Mouse (Mus musculus): ENCODE measurements around the gene Ppard. TPM values are rescaled to one million over a fixed set of nuclear protein-coding genes. Genes with fewer than 3 reads are reported as not detected.

Gene Ppard
- total and polyA plus RNA-seq, 2 experiments from 2014 or later, result 1.5 to 7.7 TPM

- H3K27me3 ChIP-seq (ENCODE audit: insufficient read depth, low read length), result no peaks in the 10 kb centered on the region
Measured at GRCm38 (mm10) chr17:28260543-28260909, 28.0 kb downstream of the Ppard start.

GRCm38 (mm10) chr17:28261795-28262194 is 29.3 kb downstream of the Ppard start:
- Histone ChIP-seq H3K27me3 (ENCODE audit: insufficient read depth, low read length) (no peaks in the 10 kb centered on the region), H3K36me3 (ENCODE audit: insufficient read depth, low read length) (no peaks in the 10 kb centered on the region), H3K27ac (ENCODE audit: low read depth, low read length) (no peak overlapping the region), H3K4me3 (ENCODE audit: low read depth, low read length) (no peak overlapping the region), H3K4me2 (ENCODE audit: low read depth, low read length, poor library complexity, severe bottlenecking) (no peak overlapping the region), H3K4me1 (ENCODE audit: insufficient read depth, low read length) (no peaks in the 10 kb centered on the region), H3K9me3 (ENCODE audit: low read length) (no peaks in the 10 kb centered on the region), H3K9ac (replicated peaks; ENCODE audit: low read length, poor library complexity, severe bottlenecking) (no peak overlapping the region)
- WGBS, result 77% methylated on average over 11 of the region's 11 CpGs
- no peak for TF ChIP-seq CTCF (IDR thresholded peaks at IDR 0.05)
- no peak for DNase-seq (ENCODE audit: low spot score)
- ATAC-seq (ENCODE audit: low FRiP score), result no peak

More at GRCm38 (mm10) chr17:28260543-28260909, 28.0 kb downstream of the Ppard start:
- no peak overlapping the region for H3K4me3 ChIP-seq (ENCODE audit: low read depth, low read length)
- no peaks in the 10 kb centered on the region for H3K9me3 ChIP-seq (ENCODE audit: low read length)
- H3K36me3 ChIP-seq (ENCODE audit: insufficient read depth, low read length), result no peaks in the 10 kb centered on the region
- DNase-seq (ENCODE audit: low spot score), result no peak
- H3K27ac ChIP-seq (ENCODE audit: low read depth, low read length), result no peak overlapping the region
- no peak for TF ChIP-seq CTCF (IDR thresholded peaks at IDR 0.05)
- whole genome bisulfite sequencing, result 90% methylated on average over 9 of the region's 9 CpGs
- no peak overlapping the region for H3K4me2 ChIP-seq (ENCODE audit: low read depth, low read length, poor library complexity, severe bottlenecking)
- ATAC-seq (ENCODE audit: low FRiP score), result no peak
- H3K9ac ChIP-seq (replicated peaks; ENCODE audit: low read length, poor library complexity, severe bottlenecking), result no peak overlapping the region
- no peaks in the 10 kb centered on the region for H3K4me1 ChIP-seq (ENCODE audit: insufficient read depth, low read length)

GRCm38 (mm10) chr17:28263181-28263894 is 30.8 kb downstream of the Ppard start:
- WGBS, result 67% methylated on average over 13 of the region's 13 CpGs
- no peak for DNase-seq (ENCODE audit: low spot score)

GRCm38 (mm10) chr17:28267251-28267650 is 34.8 kb downstream of the Ppard start:
- Histone ChIP-seq H3K36me3 (ENCODE audit: insufficient read depth, low read length) (no peaks in the 10 kb centered on the region), H3K9me3 (ENCODE audit: low read length) (no peaks in the 10 kb centered on the region), H3K27ac (ENCODE audit: low read depth, low read length) (no peak overlapping the region), H3K9ac (replicated peaks; ENCODE audit: low read length, poor library complexity, severe bottlenecking) (no peak overlapping the region), H3K4me2 (ENCODE audit: low read depth, low read length, poor library complexity, severe bottlenecking) (no peak overlapping the region), H3K4me1 (ENCODE audit: insufficient read depth, low read length) (no peaks in the 10 kb centered on the region), H3K4me3 (ENCODE audit: low read depth, low read length) (no peak overlapping the region), H3K27me3 (ENCODE audit: insufficient read depth, low read length) (no peaks in the 10 kb centered on the region)
- WGBS, result 94% methylated on average over 5 of the region's 5 CpGs
- no peak for TF ChIP-seq CTCF (IDR thresholded peaks at IDR 0.05)
- DNase-seq (ENCODE audit: low spot score), result no peak
- ATAC-seq (ENCODE audit: low FRiP score), result no peak

More at GRCm38 (mm10) chr17:28263181-28263894, 30.8 kb downstream of the Ppard start:
- TF ChIP-seq CTCF (IDR thresholded peaks at IDR 0.05), result no peak
- H3K9me3 ChIP-seq (ENCODE audit: low read length), result no peaks in the 10 kb centered on the region
- no peaks in the 10 kb centered on the region for H3K36me3 ChIP-seq (ENCODE audit: insufficient read depth, low read length)
- no peak overlapping the region for H3K4me2 ChIP-seq (ENCODE audit: low read depth, low read length, poor library complexity, severe bottlenecking)
- no peak overlapping the region for H3K4me3 ChIP-seq (ENCODE audit: low read depth, low read length)
- no peaks in the 10 kb centered on the region for H3K27me3 ChIP-seq (ENCODE audit: insufficient read depth, low read length)
- H3K9ac ChIP-seq (replicated peaks; ENCODE audit: low read length, poor library complexity, severe bottlenecking), result no peak overlapping the region
- ATAC-seq (ENCODE audit: low FRiP score), result no peak
- H3K27ac ChIP-seq (ENCODE audit: low read depth, low read length), result no peak overlapping the region
- no peaks in the 10 kb centered on the region for H3K4me1 ChIP-seq (ENCODE audit: insufficient read depth, low read length)

- Histone ChIP-seq H3K4me1 (ENCODE audit: insufficient read depth, low read length) (no peaks in the 10 kb centered on the region), H3K4me2 (ENCODE audit: low read depth, low read length, poor library complexity, severe bottlenecking) (no peak overlapping the region), H3K27ac (ENCODE audit: low read depth, low read length) (no peak overlapping the region), H3K9me3 (ENCODE audit: low read length) (no peaks in the 10 kb centered on the region), H3K4me3 (ENCODE audit: low read depth, low read length) (no peak overlapping the region), H3K9ac (replicated peaks; ENCODE audit: low read length, poor library complexity, severe bottlenecking) (no peak overlapping the region), H3K27me3 (ENCODE audit: insufficient read depth, low read length) (no peaks in the 10 kb centered on the region), H3K36me3 (ENCODE audit: insufficient read depth, low read length) (no peaks in the 10 kb centered on the region)
- DNase-seq (ENCODE audit: low spot score), result no peak
- WGBS, result 85% methylated on average over 13 of the region's 13 CpGs
- ATAC-seq (ENCODE audit: low FRiP score), result no peak
- no peak for TF ChIP-seq CTCF (IDR thresholded peaks at IDR 0.05)
Measured at GRCm38 (mm10) chr17:28270165-28270564, 37.7 kb downstream of the Ppard start.

GRCm38 (mm10) chr17:28271537-28272266 is 39.2 kb downstream of the Ppard start:
- no peak overlapping the region for H3K27ac ChIP-seq (ENCODE audit: low read depth, low read length)
- no peak overlapping the region for H3K4me2 ChIP-seq (ENCODE audit: low read depth, low read length, poor library complexity, severe bottlenecking)
- TF ChIP-seq CTCF (IDR thresholded peaks at IDR 0.05), result no peak
- WGBS, result 86% methylated on average over 12 of the region's 12 CpGs
- DNase-seq (ENCODE audit: low spot score), result no peak
- no peaks in the 10 kb centered on the region for H3K36me3 ChIP-seq (ENCODE audit: insufficient read depth, low read length)
- H3K27me3 ChIP-seq (ENCODE audit: insufficient read depth, low read length), result no peaks in the 10 kb centered on the region
- H3K9me3 ChIP-seq (ENCODE audit: low read length), result no peaks in the 10 kb centered on the region
- no peaks in the 10 kb centered on the region for H3K4me1 ChIP-seq (ENCODE audit: insufficient read depth, low read length)
- H3K9ac ChIP-seq (replicated peaks; ENCODE audit: low read length, poor library complexity, severe bottlenecking), result no peak overlapping the region
- no peak overlapping the region for H3K4me3 ChIP-seq (ENCODE audit: low read depth, low read length)
- ATAC-seq (ENCODE audit: low FRiP score), result no peak

All from midbrain, postnatal 0 days (tissue).